Mouse (Mus musculus) cerebral cortex, adult 2 months (tissue): ENCODE results near the gene Zmym1.

ENCODE experiments used
- WGBS: fragments of 180-500 bp; shearing (Covaris S2); methylation state at CpG from one replicate; pipeline ENCODE4 v1.1.7; 2018; 5-methylcytosine and 5-hydroxymethylcytosine counted together

Zmym1 gene

DNA sequence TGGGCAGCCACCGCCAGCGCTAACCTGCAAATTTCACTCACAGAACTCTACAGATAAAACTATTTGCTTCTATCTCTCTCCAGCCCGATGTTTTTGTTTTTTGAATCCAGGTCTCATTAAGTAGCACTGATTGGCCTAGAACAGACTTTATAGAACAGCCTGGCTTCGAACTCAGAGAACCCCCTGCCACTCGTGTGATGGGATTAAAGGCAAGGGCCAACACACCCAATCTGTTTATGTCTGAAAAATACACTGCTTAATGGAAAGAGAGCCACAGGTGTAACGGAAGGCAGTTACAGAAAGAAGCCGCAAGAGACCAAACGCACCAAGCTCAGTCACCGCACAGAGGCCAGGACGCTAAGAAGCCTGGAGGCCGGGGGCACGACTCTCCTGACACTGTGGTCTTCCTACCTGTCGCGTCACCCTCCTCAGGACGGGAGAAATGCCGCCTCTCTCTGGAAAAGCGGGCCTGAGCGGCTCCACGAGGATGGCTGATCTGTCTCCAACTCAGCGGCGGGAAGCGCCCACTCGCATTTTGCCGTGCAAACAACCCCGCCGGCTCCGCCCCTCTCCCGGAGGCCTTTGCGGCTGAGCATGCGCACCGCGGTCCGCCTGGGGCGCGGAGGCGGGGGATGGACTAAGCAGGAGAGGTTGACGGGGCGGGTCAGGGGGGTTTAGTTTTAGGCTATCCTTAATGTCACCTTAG, at the start of gene Zmym1:
TSS of gene Zmym1 (minus strand) at position 568 of the 706 bp plus-strand sequence.
- WGBS: 2% methylated on average over 38 of the region's 38 CpGs

GRCm38 (mm10) chr4:127110570-127110969, 49.6 kb upstream of the Zmym1 start:
- WGBS: 88% methylated on average over 4 of the region's 4 CpGs

DNA sequence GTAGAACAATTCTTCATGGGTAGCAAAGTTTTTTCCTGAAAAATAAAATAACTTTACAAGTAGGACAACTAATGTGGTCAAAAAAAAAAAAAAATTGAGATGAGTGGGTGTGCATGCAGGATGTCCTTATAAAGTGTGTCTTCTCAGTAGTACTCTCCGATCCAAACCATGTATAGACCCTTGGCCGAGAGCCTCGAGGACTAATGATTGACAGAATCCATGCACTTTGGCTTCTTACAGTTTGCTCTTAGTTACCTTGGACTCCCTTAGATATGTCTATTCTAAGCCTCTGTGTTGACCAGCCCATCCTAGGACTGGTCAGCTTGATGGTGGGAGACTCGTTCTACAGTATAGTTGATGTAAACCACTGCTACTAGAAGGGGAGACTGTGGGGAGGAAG, 46.6 kb upstream of the Zmym1 start:
- 96% methylated on average over 4 of the region's 4 CpGs for whole genome bisulfite sequencing

GRCm38 (mm10) chr4:127099552-127099951, 38.6 kb upstream of the Zmym1 start:
- WGBS: 91% methylated on average over 1 of the region's 2 CpGs

DNA sequence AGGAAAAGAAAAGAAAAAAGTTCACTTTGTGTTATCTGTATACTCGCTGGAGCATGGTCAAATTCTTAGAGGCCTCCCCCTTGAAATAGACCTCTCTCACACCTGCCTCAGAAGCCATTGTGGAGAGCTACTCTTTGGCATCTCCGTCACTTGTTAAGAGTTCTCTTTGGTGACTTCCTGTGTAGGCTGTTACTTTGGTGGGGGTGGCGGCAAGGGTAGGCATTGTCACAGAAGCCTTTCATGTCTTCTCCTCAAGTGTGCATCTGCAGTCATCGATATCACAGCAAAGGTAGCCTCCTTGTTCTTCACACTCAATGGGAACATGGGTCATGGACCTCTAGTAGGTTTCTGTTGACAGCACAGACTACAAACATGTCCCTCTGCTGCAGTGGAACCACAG, 34.1 kb upstream of the Zmym1 start:
- WGBS: 88% methylated on average over 4 of the region's 4 CpGs

- 97% methylated on average over 1 of the region's 1 CpGs for WGBS
Measured at GRCm38 (mm10) chr4:127091188-127091587, 30.2 kb upstream of the Zmym1 start.

- 93% methylated on average over 1 of the region's 1 CpGs for WGBS
Measured at GRCm38 (mm10) chr4:127085761-127086160, 24.8 kb upstream of the Zmym1 start.

- 86% methylated on average over 2 of the region's 2 CpGs for WGBS
Measured at GRCm38 (mm10) chr4:127083131-127083530, 22.2 kb upstream of the Zmym1 start.

GRCm38 (mm10) chr4:127080806-127081205, 19.9 kb upstream of the Zmym1 start:
- 48% methylated on average over 1 of the region's 1 CpGs for WGBS

DNA sequence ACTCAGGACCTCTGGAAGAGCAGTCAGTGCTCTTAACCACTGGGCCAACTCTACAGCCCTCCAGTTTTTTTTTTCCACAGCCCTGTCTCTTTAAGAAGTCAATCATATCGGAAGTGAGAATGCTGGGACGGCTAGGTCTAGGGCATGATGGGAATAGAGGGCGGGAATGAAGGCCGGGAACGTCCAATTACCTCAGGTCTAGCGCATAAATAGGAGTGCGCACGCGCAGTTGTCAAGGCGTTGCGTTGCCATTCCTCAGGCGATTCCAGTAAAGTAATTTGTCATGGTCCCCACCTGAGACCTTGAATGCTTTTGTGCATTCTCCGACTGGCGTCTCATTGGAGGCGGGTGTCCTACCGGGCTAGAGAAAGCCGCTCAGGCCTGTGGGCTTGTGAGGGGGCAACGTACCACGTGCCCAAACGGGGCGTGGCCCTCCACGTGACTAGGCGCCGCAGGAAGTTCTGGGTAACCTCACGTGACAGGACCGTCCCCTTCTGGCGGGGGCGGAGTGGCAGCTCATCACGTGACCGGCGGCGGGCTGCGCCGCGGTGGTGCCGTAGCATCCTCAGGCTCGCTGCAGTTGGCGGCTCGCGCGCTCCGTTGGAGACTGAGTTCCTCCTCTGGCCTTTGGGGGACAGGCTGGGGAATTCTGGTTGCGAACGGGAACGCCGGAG, 16.1 kb upstream of the Zmym1 start, which contains the start of gene Zmym6:
TSS of gene Zmym6 (plus strand) at position 509 of the 674 bp plus-strand sequence.
- WGBS: under 1% methylated on average over 46 of the region's 46 CpGs

DNA sequence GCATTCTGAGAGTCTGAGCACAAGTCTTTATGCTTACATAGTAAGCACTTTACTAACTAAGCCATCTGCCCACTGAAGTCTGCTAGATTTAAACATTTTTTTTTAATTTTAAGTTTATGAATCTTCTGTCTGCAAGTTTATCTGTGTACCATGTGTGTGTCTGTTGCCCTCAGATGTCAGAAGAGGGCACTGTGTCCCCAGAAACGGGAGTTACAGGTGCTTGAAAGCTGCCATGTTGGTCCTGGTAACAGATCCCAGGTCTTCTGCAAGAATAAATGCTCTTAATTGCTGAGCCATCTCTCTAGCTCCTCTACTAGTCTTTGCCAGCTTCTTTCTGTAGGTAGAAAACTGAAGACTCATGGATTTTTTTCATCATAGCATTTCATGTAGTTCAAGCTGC, 14.0 kb upstream of the Zmym1 start:
- 62% methylated on average over 1 of the region's 1 CpGs for WGBS

DNA sequence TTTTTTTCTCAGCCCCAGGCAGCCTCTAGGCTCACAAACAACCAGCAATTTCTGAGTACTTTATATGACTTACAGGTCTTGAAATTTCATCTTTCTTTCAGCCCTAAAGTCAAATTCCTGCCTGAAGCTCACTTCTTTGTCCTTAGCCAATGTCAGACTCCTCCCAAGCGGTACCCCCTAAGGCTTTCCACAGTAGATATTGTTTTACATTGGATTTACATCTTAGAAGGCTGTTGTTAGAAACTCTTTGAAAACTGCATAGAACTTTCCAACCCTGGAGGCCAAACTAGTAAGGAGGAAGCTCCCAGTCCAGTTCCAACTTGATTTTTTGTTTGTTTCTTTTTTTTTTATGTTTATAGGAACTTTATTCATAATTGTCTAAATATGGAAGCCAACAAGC, 3.1 kb upstream of the Zmym1 start:
- WGBS: 54% methylated on average over 1 of the region's 1 CpGs

- 81% methylated on average over 7 of the region's 7 CpGs for WGBS
Measured at GRCm38 (mm10) chr4:127054522-127055198, 6.3 kb downstream of the Zmym1 start.

- 94% methylated on average over 5 of the region's 5 CpGs for WGBS
Measured at GRCm38 (mm10) chr4:127053071-127053470, 7.9 kb downstream of the Zmym1 start.

GRCm38 (mm10) chr4:127051121-127051520, 9.8 kb downstream of the Zmym1 start:
- WGBS: 75% methylated on average over 8 of the region's 8 CpGs

GRCm38 (mm10) chr4:127043540-127043939, 17.4 kb downstream of the Zmym1 start:
- WGBS: 72% methylated on average over 4 of the region's 4 CpGs

- WGBS: 65% methylated on average over 3 of the region's 3 CpGs
Measured at GRCm38 (mm10) chr4:127039871-127040483, 21.0 kb downstream of the Zmym1 start.

GRCm38 (mm10) chr4:127038828-127039349, 22.1 kb downstream of the Zmym1 start:
- WGBS: 93% methylated on average over 3 of the region's 3 CpGs

- 74% methylated on average over 8 of the region's 8 CpGs for WGBS
Measured at GRCm38 (mm10) chr4:127037908-127038827, 22.8 kb downstream of the Zmym1 start.

DNA sequence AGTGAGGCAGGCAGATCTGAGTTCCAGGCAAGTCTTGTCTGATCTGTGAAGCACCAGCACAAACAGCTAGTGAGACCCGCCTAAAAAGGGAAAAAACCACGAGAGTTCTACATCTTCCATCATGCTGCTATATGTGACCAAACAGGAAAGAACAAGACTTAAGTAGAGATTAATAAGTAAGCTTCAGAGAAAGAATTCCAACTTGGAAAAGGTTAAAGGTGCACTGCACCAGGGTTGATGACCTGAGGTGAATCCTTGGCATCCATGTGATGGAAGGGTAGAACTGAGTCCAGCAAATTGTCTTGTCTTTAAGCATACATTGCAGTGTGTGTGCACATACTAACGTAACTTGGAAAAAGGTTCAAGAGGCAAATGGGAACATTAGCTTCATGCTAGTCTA, 23.8 kb downstream of the Zmym1 start:
- 77% methylated on average over 3 of the region's 3 CpGs for WGBS
